Mouse (Mus musculus) adrenal gland, adult (tissue): Measurements from ENCODE around the gene Itgb1bp1.
A peak's percentile ranks its signal among the peaks of the same experiment; 100 is the strongest.

Source experiments
- DNase-seq, 2 experiments: peaks; one replicate each; pipeline ENCODE4 v3.0.0; 2022 to 2023; ENCODE audit warnings: low spot score in 1 of 2; ENCODE audit not compliant: inconsistent age in 2 of 2

Gene Itgb1bp1

GRCm38 (mm10) chr12:21286243-21286622 is at the start of gene Itgb1bp1:
TSS of gene Itgb1bp1 (minus strand) at chr12:21286284.
- DNase-seq: peak; percentile 99 to 100

- no peak for DNase-seq
These were observed 49.8 kb upstream of the Itgb1bp1 start for GRCm38 (mm10) chr12:21335869-21336268.

GRCm38 (mm10) chr12:21333766-21334165 is 47.7 kb upstream of the Itgb1bp1 start:
- DNase-seq: no peak

GRCm38 (mm10) chr12:21333021-21333420 is 46.9 kb upstream of the Itgb1bp1 start:
- no peak for DNase-seq

GRCm38 (mm10) chr12:21331711-21332110 is 45.6 kb upstream of the Itgb1bp1 start:
- DNase-seq: no peak

- DNase-seq: no peak
These were observed 45.0 kb upstream of the Itgb1bp1 start for GRCm38 (mm10) chr12:21330961-21331576.

- no peak for DNase-seq
These were observed 43.7 kb upstream of the Itgb1bp1 start for GRCm38 (mm10) chr12:21329661-21330400.

- DNase-seq: peak in 1 of 2 experiments; percentile 38
These were observed 40.2 kb upstream of the Itgb1bp1 start for GRCm38 (mm10) chr12:21326325-21326724.

- DNase-seq: no peak
These were observed 39.2 kb upstream of the Itgb1bp1 start for GRCm38 (mm10) chr12:21325266-21325665.

- DNase-seq: no peak
These were observed 38.0 kb upstream of the Itgb1bp1 start for GRCm38 (mm10) chr12:21324101-21324500.

GRCm38 (mm10) chr12:21322856-21323255 is 36.8 kb upstream of the Itgb1bp1 start:
- DNase-seq: no peak

GRCm38 (mm10) chr12:21322296-21322695 is 36.2 kb upstream of the Itgb1bp1 start:
- DNase-seq: no peak

- DNase-seq: no peak
These were observed 35.1 kb upstream of the Itgb1bp1 start for GRCm38 (mm10) chr12:21321170-21321569.

- DNase-seq: no peak
These were observed 34.2 kb upstream of the Itgb1bp1 start for GRCm38 (mm10) chr12:21320317-21320716.

GRCm38 (mm10) chr12:21318143-21318895 is 32.2 kb upstream of the Itgb1bp1 start:
- DNase-seq: peak; percentile 67 to 86

GRCm38 (mm10) chr12:21316869-21317265 is 30.8 kb upstream of the Itgb1bp1 start:
- peak; percentile 53 to 89 for DNase-seq

GRCm38 (mm10) chr12:21315923-21316868 is 30.1 kb upstream of the Itgb1bp1 start, which contains the start of gene Iah1:
TSS of gene Iah1 (plus strand) at chr12:21316389.
- peak; percentile 89 to 95 for DNase-seq

- no peak for DNase-seq
These were observed 26.1 kb upstream of the Itgb1bp1 start for GRCm38 (mm10) chr12:21312201-21312600.

GRCm38 (mm10) chr12:21306721-21307120 is 20.6 kb upstream of the Itgb1bp1 start:
- DNase-seq: no peak

GRCm38 (mm10) chr12:21305741-21306140 is 19.7 kb upstream of the Itgb1bp1 start:
- DNase-seq: no peak

GRCm38 (mm10) chr12:21302361-21302783 is 16.3 kb upstream of the Itgb1bp1 start:
- DNase-seq: peak in 1 of 2 experiments; percentile 42
